Mouse (Mus musculus) myocyte (in vitro differentiated cells): ENCODE measurements around the gene Rpl9-ps6. TPM values are rescaled to one million over a fixed set of nuclear protein-coding genes. Genes with fewer than 3 reads are reported as not detected.

Experiments used
- H3K27me3 ChIP-seq: one replicate; pipeline ENCODE4 v1.6.1; 2011; ENCODE audit not compliant: control insufficient read depth, insufficient read depth, insufficient read length
- H3K36me3 ChIP-seq: one replicate; pipeline ENCODE4 v1.6.1; 2011; ENCODE audit not compliant: control insufficient read depth, insufficient read depth
- H3K4me2 ChIP-seq: one replicate; pipeline ENCODE4 v1.6.1; 2011; ENCODE audit warnings: low read depth, control low read depth
- H3K4me3 ChIP-seq: one replicate; pipeline ENCODE4 v1.5.1; 2011; ENCODE audit warnings: mild to moderate bottlenecking, control low read depth, moderate library complexity
- H3K79me2 ChIP-seq: one replicate; pipeline ENCODE4 v1.6.1; 2011; ENCODE audit not compliant: control insufficient read depth, insufficient read depth
- H3ac ChIP-seq: one replicate; pipeline ENCODE4 v1.6.1; 2011; ENCODE audit not compliant: control insufficient read depth, insufficient read length
- CEBPB ChIP-seq: IDR thresholded peaks from 2 replicates; pipeline ENCODE4 v1.6.1; 2011; ENCODE audit warnings: mild to moderate bottlenecking, moderate library complexity; ENCODE audit not compliant: poor library complexity, insufficient read depth, severe bottlenecking
- E2F4 ChIP-seq: IDR thresholded peaks from one replicate; pipeline ENCODE4 v1.6.1; 2011; ENCODE audit warnings: mild to moderate bottlenecking, control low read depth, moderate library complexity; ENCODE audit not compliant: insufficient read depth
- MAX ChIP-seq: IDR thresholded peaks from one replicate; pipeline ENCODE4 v1.6.1; 2011; ENCODE audit warnings: low read depth, mild to moderate bottlenecking, control low read depth
- MYOD1 ChIP-seq, 3 experiments: IDR thresholded peaks; one replicate each; pipeline ENCODE4 v1.6.1; 2011; ENCODE audit warnings: control low read depth in 2 of 3, low read depth in 2 of 3, mild to moderate bottlenecking in 2 of 3, moderate library complexity in 1 of 3; ENCODE audit not compliant: insufficient read length in 2 of 3, control insufficient read depth in 1 of 3
- MYOG ChIP-seq, 3 experiments: IDR thresholded peaks; one replicate each; pipeline ENCODE4 v1.6.1; 2011; ENCODE audit warnings: control low read depth in 2 of 3, low read depth in 2 of 3, mild to moderate bottlenecking in 2 of 3; ENCODE audit not compliant: insufficient read length in 2 of 3, control insufficient read depth in 1 of 3, insufficient read depth in 1 of 3
- POLR2A ChIP-seq: IDR thresholded peaks from one replicate; pipeline ENCODE4 v1.6.1; 2011; ENCODE audit warnings: low read depth, mild to moderate bottlenecking, control low read depth, moderate library complexity; ENCODE audit not compliant: insufficient read length
- POLR2AphosphoS2 ChIP-seq: IDR thresholded peaks from one replicate; pipeline ENCODE4 v1.6.1; 2011; ENCODE audit warnings: low read depth, control low read depth; ENCODE audit not compliant: insufficient read length
- REST ChIP-seq: IDR thresholded peaks from one replicate; pipeline ENCODE4 v1.6.1; 2011; ENCODE audit warnings: mild to moderate bottlenecking, control low read depth, moderate library complexity; ENCODE audit not compliant: insufficient read depth, insufficient read length
- SRF ChIP-seq: IDR thresholded peaks from one replicate; pipeline ENCODE4 v1.6.1; 2011; ENCODE audit warnings: low read depth; ENCODE audit not compliant: control insufficient read depth, insufficient read length
- TCF12 ChIP-seq: IDR thresholded peaks from one replicate; pipeline ENCODE4 v1.6.1; 2011; ENCODE audit warnings: mild to moderate bottlenecking, control low read depth; ENCODE audit not compliant: poor library complexity, insufficient read depth, severe bottlenecking
- TCF3 ChIP-seq: IDR thresholded peaks from one replicate; pipeline ENCODE4 v1.6.1; 2011; ENCODE audit warnings: low read depth, control low read depth; ENCODE audit not compliant: insufficient read length
- USF1 ChIP-seq: IDR thresholded peaks from one replicate; pipeline ENCODE4 v1.6.1; 2011; ENCODE audit warnings: low read depth, mild to moderate bottlenecking, control low read depth, moderate library complexity
- polyA plus RNA-seq: library from polyadenylated mRNA; unstranded; fragments of >200 nt; fragmentation: generic; extraction: Trizol; gene quantifications from one replicate; pipeline ENCODE4 v1.2.1, GENCODE M21; 2012; ENCODE audit warnings: missing spikeins

Rpl9-ps6 gene
- polyA plus RNA-seq, 1 experiment, result 91.2 TPM

DNA sequence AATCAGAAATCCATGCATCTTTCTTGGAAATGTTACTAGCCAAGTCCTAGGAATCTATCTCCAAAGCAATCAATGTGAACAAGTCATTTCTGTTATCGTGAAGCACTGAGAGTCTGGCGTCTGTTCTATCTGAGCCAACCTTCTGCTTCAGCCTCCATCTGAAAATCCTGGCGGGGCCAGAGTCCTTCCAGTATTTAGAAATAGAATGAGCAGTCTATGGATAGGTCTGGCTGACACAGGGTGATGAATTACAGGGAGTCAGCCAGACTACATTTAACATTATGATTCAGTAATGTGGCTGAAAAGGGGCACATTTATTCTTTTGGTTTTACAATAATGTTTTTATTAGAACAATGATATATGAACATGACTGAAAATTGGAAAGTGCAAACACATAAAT lies 47.3 kb downstream of the Rpl9-ps6 start:
- H3K27me3 ChIP-seq, result no peaks in the 10 kb centered on the region

GRCm38 (mm10) chr19:32416692-32417317 lies 49.6 kb downstream of the Rpl9-ps6 start:
- Histone ChIP-seq H3K36me3 (no peaks in the 10 kb centered on the region), H3K79me2 (no peaks in the 10 kb centered on the region), H3K4me2 (no peak overlapping the region), H3ac (no peak overlapping the region), H3K4me3 (no peak overlapping the region), H3K27me3 (no peaks in the 10 kb centered on the region)
- TF ChIP-seq CEBPB (no peak), E2F4 (no peak), REST (no peak), POLR2A (no peak), TCF3 (no peak), MYOG (IDR thresholded peaks at IDR 0.05; ENCODE audit: control insufficient read depth in 1 of 3, insufficient read depth in 1 of 3, insufficient read length in 2 of 3, low read depth in 2 of 3) (no peak)

More for the DNA sequence above, 47.3 kb downstream of the Rpl9-ps6 start:
- TF ChIP-seq MYOG (IDR thresholded peaks at IDR 0.05; ENCODE audit: control insufficient read depth in 1 of 3, insufficient read depth in 1 of 3, insufficient read length in 2 of 3, low read depth in 2 of 3), result no peak
- TF ChIP-seq USF1, result no peak
- no peak for TF ChIP-seq CEBPB
- no peak for TF ChIP-seq SRF
- TF ChIP-seq E2F4, result no peak
- TF ChIP-seq MYOD1 (IDR thresholded peaks at IDR 0.05; ENCODE audit: control insufficient read depth in 1 of 3, insufficient read length in 2 of 3, low read depth in 2 of 3), result no peak
- TF ChIP-seq MAX, result no peak
- TF ChIP-seq POLR2AphosphoS2, result no peak
- no peak for TF ChIP-seq REST
- no peak for TF ChIP-seq POLR2A
- TF ChIP-seq TCF3, result no peak
- TF ChIP-seq TCF12, result no peak
- no peaks in the 10 kb centered on the region for H3K36me3 ChIP-seq
- no peak overlapping the region for H3ac ChIP-seq
- no peak overlapping the region for H3K4me2 ChIP-seq
- no peak overlapping the region for H3K4me3 ChIP-seq
- H3K79me2 ChIP-seq, result no peaks in the 10 kb centered on the region

Other genes starting within 250 kb of the Rpl9-ps6 start
- 8.5 TPM for gene Sgms1, start 76.9 kb downstream of the Rpl9-ps6 start, polyA plus RNA-seq
- 22.9 TPM for gene Minpp1, start 19.2 kb upstream of the Rpl9-ps6 start, polyA plus RNA-seq
- 0.47 TPM for gene Papss2, start 129.2 kb upstream of the Rpl9-ps6 start, polyA plus RNA-seq